Mouse (Mus musculus) lung, adult 2 months (tissue): ENCODE data around the gene Sptlc2.

Experiments
- CTCF ChIP-seq: fragments of 200-500 bp; IDR thresholded peaks from 2 replicates; pipeline ENCODE4 v1.5.1; 2011; ENCODE audit warnings: mild to moderate bottlenecking, low read length, control low read depth; ENCODE audit not compliant: insufficient read depth
- POLR2A ChIP-seq: fragments of 200-500 bp; IDR thresholded peaks from 2 replicates; pipeline ENCODE4 v1.6.1; 2011; ENCODE audit warnings: low read depth, mild to moderate bottlenecking, control low read depth, low read length, borderline replicate concordance; ENCODE audit errors: extremely low read depth

GRCm38 (mm10) chr12:87379496-87379895 is 8.7 kb downstream of the Sptlc2 start:
- TF ChIP-seq POLR2A (no peak), CTCF (no peak)
